Mouse (Mus musculus) heart, postnatal 0 days (tissue): ENCODE measurements at regions not wholly inside any gene's neighbourhood (a gene's known extent, or its start where the extent isn't known, plus 50 kb on each side); places are given as distances from the start of the nearest gene placed in this dataset.

Source experiments
- CTCF ChIP-seq: IDR thresholded peaks from 2 replicates; pipeline ENCODE4 v1.5.1; 2016; ENCODE audit warnings: antibody characterized with exemption, control low read depth, low read depth
- EP300 ChIP-seq: IDR thresholded peaks from 2 replicates; pipeline ENCODE4 v1.6.1; 2016; ENCODE audit warnings: antibody characterized with exemption, low read depth

DNA sequence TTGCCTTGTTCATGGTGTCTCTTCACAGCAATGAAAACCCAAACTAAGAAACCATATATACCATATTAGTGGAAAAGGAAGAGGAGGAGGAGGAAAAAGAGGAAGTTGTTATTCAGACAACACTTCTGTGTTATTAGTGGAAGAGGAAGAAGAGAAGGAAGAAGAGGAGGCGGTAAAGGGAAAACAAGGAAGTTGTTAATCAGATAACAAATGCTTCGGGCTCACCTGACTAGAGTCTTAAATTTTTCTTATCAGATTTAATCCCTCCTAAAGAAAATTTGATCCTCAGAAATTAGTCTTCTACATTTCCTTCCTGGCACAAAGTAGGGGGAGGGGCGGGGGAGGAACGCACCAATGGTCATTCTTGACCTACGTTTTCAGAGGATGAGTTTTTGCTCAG is 101.8 kb upstream of the Fer start:
- no peak for TF ChIP-seq CTCF
- TF ChIP-seq EP300, result no peak
